Mouse (Mus musculus) effector memory CD4-positive, alpha-beta T cell, adult 7 months (primary cell): ENCODE data around the gene Sugp2. TPM values are rescaled to one million over a fixed set of nuclear protein-coding genes. Genes with fewer than 3 reads are reported as not detected.

Experiments
- polyA plus RNA-seq: library from polyadenylated mRNA; unstranded; fragments of 100-300 nt; shearing (Covaris generic); gene quantifications from one replicate; pipeline ENCODE4 v1.2.1, GENCODE M21; 2017

Gene Sugp2
- polyA plus RNA-seq, result 27.4 TPM

GRCm38 (mm10) chr8:70234080-70234780 lies at the start of gene Sugp2, which contains the start of gene Armc6:
Gene Sugp2, plus strand, starts transcription at chr8:70234226.
Gene Armc6, minus strand, starts transcription at chr8:70234466.

GRCm38 (mm10) chr8:70212112-70213055 lies 21.6 kb upstream of the Sugp2 start, which contains the start of gene Slc25a42:
Gene Slc25a42, minus strand, starts transcription at chr8:70212305.

GRCm38 (mm10) chr8:70282603-70283135 lies 48.6 kb downstream of the Sugp2 start, which contains the start of gene Homer3:
Gene Homer3, plus strand, starts transcription at chr8:70282827.

GRCm38 (mm10) chr8:70302358-70302890 lies 68.4 kb downstream of the Sugp2 start, which contains the start of the genes Ddx49 and Cope:
Gene Ddx49, minus strand, starts transcription at chr8:70302489.
Gene Cope, plus strand, starts transcription at chr8:70302518.

GRCm38 (mm10) chr8:70315624-70316510 lies 81.8 kb downstream of the Sugp2 start, which contains the start of gene Cers1:
Gene Cers1, plus strand, starts transcription at chr8:70315775.

GRCm38 (mm10) chr8:70329124-70329834 lies 95.3 kb downstream of the Sugp2 start, which contains the start of gene Gdf1:
Gene Gdf1, plus strand, starts transcription at chr8:70329817.

Other genes with a start within 250 kb of the Sugp2 start
- 133 TPM for gene Gatad2a, start 237.8 kb upstream of the Sugp2 start, polyA plus RNA-seq
- gene Mau2, start 191.5 kb upstream of the Sugp2 start, polyA plus RNA-seq, result 109 TPM
- gene Sugp1, start 191.4 kb upstream of the Sugp2 start, polyA plus RNA-seq, result 49.0 TPM
- gene Tm6sf2, start 161.3 kb upstream of the Sugp2 start, polyA plus RNA-seq, result not detected
- gene Hapln4, start 150.8 kb upstream of the Sugp2 start, polyA plus RNA-seq, result not detected
- gene Ncan, start 113.4 kb upstream of the Sugp2 start, polyA plus RNA-seq, result not detected
- gene Nr2c2ap, start 102.9 kb upstream of the Sugp2 start, polyA plus RNA-seq, result 35.4 TPM
- gene Rfxank, start 95.1 kb upstream of the Sugp2 start, polyA plus RNA-seq, result 22.4 TPM
- gene Borcs8, start 94.7 kb upstream of the Sugp2 start, polyA plus RNA-seq, result 41.0 TPM
- 0.49 TPM for gene Mef2b, start 94.5 kb upstream of the Sugp2 start, polyA plus RNA-seq
- 40.5 TPM for gene Tmem161a, start 61.9 kb upstream of the Sugp2 start, polyA plus RNA-seq
- gene Slc25a42, start 21.9 kb upstream of the Sugp2 start, polyA plus RNA-seq, result 5.2 TPM
- gene Armc6, start 240 bp downstream of the Sugp2 start, polyA plus RNA-seq, result 11.4 TPM
- 0.74 TPM for gene Homer3, start 48.6 kb downstream of the Sugp2 start, polyA plus RNA-seq
- 44.5 TPM for gene Ddx49, start 68.3 kb downstream of the Sugp2 start, polyA plus RNA-seq
- gene Cope, start 68.3 kb downstream of the Sugp2 start, polyA plus RNA-seq, result 268 TPM
- 0.16 TPM for gene Cers1, start 81.5 kb downstream of the Sugp2 start, polyA plus RNA-seq
- 0.52 TPM for gene Gdf1, start 95.6 kb downstream of the Sugp2 start, polyA plus RNA-seq
- 68.5 TPM for gene Upf1, start 119.1 kb downstream of the Sugp2 start, polyA plus RNA-seq
- gene Comp, start 139.3 kb downstream of the Sugp2 start, polyA plus RNA-seq, result 2.8 TPM
- 7.0 TPM for gene Crtc1, start 205.4 kb downstream of the Sugp2 start, polyA plus RNA-seq
- gene Klhl26, start 242.7 kb downstream of the Sugp2 start, polyA plus RNA-seq, result 9.9 TPM